Mouse (Mus musculus) adrenal gland, adult (tissue): ENCODE measurements around the gene Gm21783.
"Not testable (repeated sequence)": the region's sequence is repeated elsewhere in the genome, so short reads cannot be mapped to it uniquely, and the experiment has no call there.

ENCODE experiments used
- DNase-seq, 2 experiments: peaks; one replicate each; pipeline ENCODE4 v3.0.0; 2022 to 2023; ENCODE audit warnings: low spot score in 1 of 2; ENCODE audit not compliant: inconsistent age in 2 of 2

Gene Gm21783

GRCm38 (mm10) chrY:44981163-44981562 is at the start of gene Gm21783:
Gene Gm21783, minus strand, starts transcription at chrY:44981263.
- DNase-seq, result not testable (repeated sequence)
